9 mouse cellular contexts compared by ENCODE assay signal in the genomic region with DNA sequence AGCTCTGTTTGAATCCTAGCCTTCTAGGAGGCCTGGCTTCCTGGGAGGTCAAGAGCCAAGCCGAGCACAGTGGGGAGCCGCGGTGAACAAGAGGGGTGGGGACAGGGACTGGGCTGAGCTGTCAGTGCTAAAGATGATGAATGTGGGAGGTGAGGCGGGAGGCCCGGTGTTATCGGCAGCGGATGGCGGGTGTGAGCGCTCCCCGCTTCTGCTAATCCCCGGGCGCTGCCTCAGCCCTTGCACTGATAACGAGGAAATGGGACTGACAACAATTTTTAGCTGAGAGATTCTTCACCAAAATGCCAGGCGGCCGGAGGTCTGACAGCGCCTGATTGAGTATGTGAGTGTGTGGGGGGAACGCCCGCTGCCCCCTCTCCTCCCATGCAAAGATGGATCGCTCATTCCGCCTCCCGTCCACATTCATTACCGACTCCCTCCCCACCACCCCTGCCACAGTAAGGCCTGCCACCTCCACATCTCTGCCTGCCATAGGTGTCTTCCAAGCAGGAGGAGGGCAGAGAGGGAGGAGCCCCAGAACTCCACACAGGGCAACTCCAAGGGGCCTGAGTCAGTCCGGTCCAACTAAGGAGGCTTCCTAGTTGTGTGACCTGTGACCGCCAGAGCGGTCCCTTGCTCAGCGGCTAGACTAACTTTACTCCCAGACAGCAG.
A peak's percentile ranks its signal among the peaks of the same experiment; 100 is the strongest.
DNase-seq lines count a peak whose midpoint lies in the region; ATAC-seq lines count a peak whose summit lies in the region.
"Had no signal": no experiment of that assay in that cellular context is flagged by ENCODE, and none has a peak within 500 bp of the region (broad histone marks: within the 10 kb centered on the region; RNA-seq: fewer than 3 reads in every experiment).

No protein-coding gene starts in this region.

- no peak overlapping the region; the same call in 1 of the 2 replicates for H3K4me2 ChIP-seq in hindbrain, embryonic 14.5 days (replicated peaks)
- peak overlapping the region; percentile 86 for H3K4me2 ChIP-seq in liver, embryonic 12.5 days

- peaks cover 56% of the 10 kb centered on the region for H3K4me1 ChIP-seq in hindbrain, embryonic 10.5 days (replicated peaks)
- peaks cover 41% of the 10 kb centered on the region for H3K4me1 ChIP-seq in hindbrain, embryonic 14.5 days (replicated peaks; ENCODE audit: control insufficient read depth, insufficient read depth, low read length)
- peaks cover 48% of the 10 kb centered on the region for H3K4me1 ChIP-seq in liver, embryonic 12.5 days

- peak overlapping the region; percentile 72 for H3K27ac ChIP-seq in hindbrain, embryonic 10.5 days
- no peak overlapping the region for H3K27ac ChIP-seq in hindbrain, embryonic 14.5 days
- peak overlapping the region; percentile 97 for H3K27ac ChIP-seq in liver, embryonic 12.5 days

- peak overlapping the region; percentile 29 for H3K4me3 ChIP-seq in hindbrain, embryonic 10.5 days
- H3K4me3 ChIP-seq in hindbrain, embryonic 14.5 days (replicated peaks; ENCODE audit: low read length), result no peak overlapping the region
- peak overlapping the region; percentile 55 for H3K4me3 ChIP-seq in liver, embryonic 12.5 days

- H3K36me3 ChIP-seq in hindbrain, embryonic 10.5 days, result 0 out of 2 replicates have a peak, but pooled peaks cover 5% of the 10 kb centered on the region
- H3K36me3 ChIP-seq in hindbrain, embryonic 14.5 days (replicated peaks; ENCODE audit: control insufficient read depth, insufficient read depth), result no peaks in the 10 kb centered on the region
- H3K36me3 ChIP-seq in liver, embryonic 12.5 days, result no peaks in the 10 kb centered on the region

- ATAC-seq in hindbrain, embryonic 14.5 days (ENCODE audit: low FRiP score), result no peak
- peak; percentile 96 for ATAC-seq in liver, embryonic 12.5 days
- ATAC-seq: Patski had no signal

- H3K9ac ChIP-seq in hindbrain, embryonic 14.5 days, result no peak overlapping the region
- peak overlapping the region; percentile 71 for H3K9ac ChIP-seq in liver, embryonic 12.5 days

- no peaks in the 10 kb centered on the region for H3K9me3 ChIP-seq in hindbrain, embryonic 10.5 days
- no peaks in the 10 kb centered on the region for H3K9me3 ChIP-seq in hindbrain, embryonic 14.5 days (ENCODE audit: control insufficient read depth, low read length)
- H3K9me3 ChIP-seq in liver, embryonic 12.5 days (replicated peaks), result no peaks in the 10 kb centered on the region

- 5% methylated on average over 26 of the region's 26 CpGs for WGBS in hindbrain, embryonic 10.5 days
- WGBS in hindbrain, embryonic 14.5 days, result 3% methylated on average over 26 of the region's 26 CpGs
- 8% methylated on average over 26 of the region's 26 CpGs for WGBS in liver, embryonic 12.5 days (ENCODE audit: insufficient replicate concordance)

- DNase-seq in hindbrain, embryonic 10.5 days (ENCODE audit: low spot score), result peak; percentile 53
- DNase-seq in hindbrain, embryonic 14.5 days (ENCODE audit: low spot score), result no peak
- DNase-seq in embryo, embryonic 11 days, result peak; percentile 61
- DNase-seq in spleen, postnatal 14 days (ENCODE audit: low spot score in 2 of 2), result peak; percentile 38 to 42
- no peak for DNase-seq in cerebellum, adult 11-12 months
- DNase-seq in gastrocnemius, adult 8-10 months (ENCODE audit: low spot score in 2 of 2), result no peak
- DNase-seq in urinary bladder, postnatal 10 days (ENCODE audit: low spot score), result no peak

- peaks cover 90% of the 10 kb centered on the region for H3K27me3 ChIP-seq in hindbrain, embryonic 10.5 days (ENCODE audit: insufficient read depth, poor library complexity, severe bottlenecking)
- H3K27me3 ChIP-seq in hindbrain, embryonic 14.5 days (ENCODE audit: control insufficient read depth, insufficient read depth, low read length), result peaks cover 40% of the 10 kb centered on the region
- H3K27me3 ChIP-seq in liver, embryonic 12.5 days (replicated peaks), result peaks cover 55% of the 10 kb centered on the region

Comparison
In these comparisons a context has a peak if more than half of its experiments do, and no peak if none do; other contexts are left out.
1. DNase-seq: peak in hindbrain, embryonic 10.5 days (single experiment), embryo, embryonic 11 days (single experiment) and spleen, postnatal 14 days (2 of 2); none in hindbrain, embryonic 14.5 days (single experiment), cerebellum, adult 11-12 months (single experiment), gastrocnemius, adult 8-10 months (0 of 2) and urinary bladder, postnatal 10 days (single experiment).